Mouse (Mus musculus) cerebellum, adult 2 months (tissue): ENCODE measurements around the gene Ror1.

Experiments
- CTCF ChIP-seq: fragments of 200-500 bp; IDR thresholded peaks from 2 replicates; pipeline ENCODE4 v1.5.1; 2011; ENCODE audit warnings: low read depth, mild to moderate bottlenecking, control low read depth, low read length, moderate library complexity, borderline replicate concordance; ENCODE audit not compliant: insufficient read depth
- POLR2A ChIP-seq: fragments of 200-500 bp; IDR thresholded peaks from 2 replicates; pipeline ENCODE4 v1.6.1; 2011; ENCODE audit warnings: low read length, control low read depth, borderline replicate concordance; ENCODE audit not compliant: insufficient read depth

DNA sequence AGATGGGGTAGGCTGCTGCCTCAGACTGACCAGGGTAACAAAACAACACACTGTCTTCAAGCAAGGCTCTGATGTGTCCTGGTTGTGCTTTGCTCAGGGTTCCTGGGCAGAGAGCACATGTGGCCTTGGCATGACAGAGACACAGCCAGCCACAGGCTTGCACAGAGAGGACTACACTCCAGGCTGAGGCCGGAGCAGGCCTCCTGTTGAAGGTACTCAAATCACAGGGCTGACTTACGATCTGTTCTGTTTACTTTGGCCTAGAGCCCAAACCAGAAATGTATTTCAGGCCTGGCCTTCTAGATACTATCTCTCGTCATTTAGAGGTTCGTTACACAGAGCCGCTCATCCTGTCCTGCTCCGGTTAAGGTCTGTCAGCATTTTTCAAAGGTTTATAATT, 226.2 kb downstream of the Ror1 start:
- no peak for TF ChIP-seq POLR2A
- TF ChIP-seq CTCF: no peak
